Mouse (Mus musculus): ENCODE results near the gene Xxylt1. TPM values are rescaled to one million over a fixed set of nuclear protein-coding genes. Genes with fewer than 3 reads are reported as not detected.

Xxylt1 gene
- total and polyA plus RNA-seq, 3 experiments = 12.8 to 164 (median 26.6) TPM

DNA sequence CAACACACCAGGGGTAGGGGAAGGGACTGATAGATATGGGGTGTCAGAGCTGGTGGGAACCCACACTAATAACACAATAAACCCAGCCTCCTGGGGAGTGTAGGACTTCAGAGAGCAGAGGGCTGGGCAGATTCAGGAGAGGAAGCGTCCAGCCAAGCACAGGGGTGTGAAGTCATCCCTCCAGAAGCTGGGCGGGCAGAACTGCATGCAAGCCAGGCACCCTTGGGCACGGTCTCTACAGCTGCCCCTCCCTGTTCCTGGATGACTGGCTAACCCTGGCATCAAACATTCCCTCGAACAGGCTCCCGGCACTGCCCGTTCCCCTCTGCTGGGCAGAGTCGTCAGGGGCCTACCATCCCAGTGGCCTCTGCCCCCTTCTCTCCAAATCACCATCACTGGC lies 13.0 kb downstream of the Xxylt1 start:
- H3K4me1 ChIP-seq (ENCODE audit: control insufficient read depth in 1 of 2, insufficient read depth in 2 of 2, low read length in 2 of 2) = no peaks in the 10 kb centered on the region
- no peak for DNase-seq (ENCODE audit: low read depth, low spot score)
- H3K36me3 ChIP-seq (ENCODE audit: control insufficient read depth in 1 of 2, insufficient read depth in 2 of 2, low read length in 2 of 2) = no peaks in the 10 kb centered on the region
- no peak overlapping the region for H3K9ac ChIP-seq (ENCODE audit: control insufficient read depth, low read depth, low read length, poor library complexity, severe bottlenecking)
- no peak overlapping the region for H3K27ac ChIP-seq (ENCODE audit: control insufficient read depth, low read depth, low read length)
- no peak overlapping the region for H3K4me3 ChIP-seq (ENCODE audit: control insufficient read depth in 1 of 2, insufficient read depth in 1 of 2, low read depth in 2 of 2, low read length in 2 of 2)
- no peak for TF ChIP-seq NELFE (IDR thresholded peaks at IDR 0.05; ENCODE audit: low read depth, low read length)
- no peak for TF ChIP-seq CHD2 (IDR thresholded peaks at IDR 0.05; ENCODE audit: low read length)
- no peak for TF ChIP-seq EP300 (IDR thresholded peaks at IDR 0.05; ENCODE audit: low read depth in 1 of 2, low read length in 2 of 2)
- no peak for TF ChIP-seq POLR2AphosphoS5 (IDR thresholded peaks at IDR 0.05; ENCODE audit: borderline replicate concordance, low read depth, low read length)
- TF ChIP-seq TAL1 (IDR thresholded peaks at IDR 0.05; ENCODE audit: low read length) = no peak
- TF ChIP-seq MAX (IDR thresholded peaks at IDR 0.05; ENCODE audit: low read length) = no peak
- no peak for TF ChIP-seq UBTF (IDR thresholded peaks at IDR 0.05; ENCODE audit: borderline replicate concordance, insufficient read depth, low read depth, low read length)
- TF ChIP-seq NRF1 (IDR thresholded peaks at IDR 0.05; ENCODE audit: insufficient read depth, low read depth, low read length, poor library complexity, severe bottlenecking) = no peak
- TF ChIP-seq SMC3 (IDR thresholded peaks at IDR 0.05; ENCODE audit: low read depth, low read length) = no peak
- no peak for TF ChIP-seq ZKSCAN1 (IDR thresholded peaks at IDR 0.05; ENCODE audit: low read depth, low read length)
- TF ChIP-seq RAD21 (IDR thresholded peaks at IDR 0.05; ENCODE audit: low read depth, low read length) = no peak
- TF ChIP-seq TCF12 (IDR thresholded peaks at IDR 0.05; ENCODE audit: low read depth, low read length) = no peak
- no peak for TF ChIP-seq BHLHE40 (IDR thresholded peaks at IDR 0.05; ENCODE audit: borderline replicate concordance, low read depth, low read length)
- TF ChIP-seq USF2 (IDR thresholded peaks at IDR 0.05; ENCODE audit: borderline replicate concordance in 1 of 2, insufficient read depth in 1 of 2, low read depth in 1 of 2, low read length in 2 of 2) = no peak
- TF ChIP-seq USF1 (IDR thresholded peaks at IDR 0.05; ENCODE audit: low read depth, low read length) = no peak
- no peak for TF ChIP-seq E2F4 (IDR thresholded peaks at IDR 0.05; ENCODE audit: borderline replicate concordance, low read depth, low read length)
- TF ChIP-seq JUND (IDR thresholded peaks at IDR 0.05; ENCODE audit: low read depth, low read length) = no peak
- H3K9me3 ChIP-seq (replicated peaks; ENCODE audit: insufficient read depth, low read length) = no peaks in the 10 kb centered on the region
- H3K79me2 ChIP-seq (ENCODE audit: control insufficient read depth, insufficient read depth, low read length, poor library complexity) = no peaks in the 10 kb centered on the region
- H3K27me3 ChIP-seq (ENCODE audit: control insufficient read depth in 1 of 2, insufficient read depth in 2 of 2, low read length in 2 of 2) = no peaks in the 10 kb centered on the region

DNA sequence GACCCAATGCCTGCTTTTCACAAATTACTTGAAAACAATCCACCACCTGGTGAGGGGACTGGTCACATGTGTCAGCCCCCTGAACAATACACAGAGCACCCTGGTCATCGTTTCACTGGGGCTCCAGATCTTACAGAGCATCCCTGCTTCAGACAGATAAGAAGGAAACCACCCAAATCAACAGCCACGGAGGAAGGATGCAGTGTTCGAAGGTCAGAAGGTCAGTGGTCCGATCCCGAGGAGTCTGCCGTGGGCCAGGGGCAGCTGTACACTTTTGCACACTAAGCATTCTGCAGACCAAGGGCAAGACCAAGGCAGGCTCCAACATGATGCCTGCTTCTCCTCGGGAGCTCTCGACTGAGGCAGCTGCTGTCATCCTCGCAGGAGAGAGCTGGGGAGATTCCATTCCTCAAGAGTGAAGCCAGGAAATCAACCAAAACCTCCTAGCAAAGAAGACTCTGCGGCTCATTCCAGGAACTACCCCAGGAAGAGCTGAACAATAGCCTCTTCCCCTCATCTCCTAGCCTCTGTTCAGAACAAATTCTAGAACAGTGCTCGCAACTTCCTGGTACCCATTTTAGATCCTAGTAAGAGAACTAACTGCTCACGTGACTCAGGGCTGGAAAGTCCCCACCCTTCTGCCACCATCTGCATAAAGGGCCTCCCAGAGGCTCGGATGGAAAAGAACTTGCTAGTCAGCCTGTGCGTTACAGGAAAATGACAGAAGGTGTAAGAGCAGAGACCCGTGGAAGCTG lies 14.7 kb downstream of the Xxylt1 start:
- no peak overlapping the region for H3K27ac ChIP-seq (ENCODE audit: control insufficient read depth, low read depth, low read length)
- H3K9me3 ChIP-seq (replicated peaks; ENCODE audit: insufficient read depth, low read length) = no peaks in the 10 kb centered on the region
- no peaks in the 10 kb centered on the region for H3K4me1 ChIP-seq (ENCODE audit: control insufficient read depth in 1 of 2, insufficient read depth in 2 of 2, low read length in 2 of 2)
- no peaks in the 10 kb centered on the region for H3K79me2 ChIP-seq (ENCODE audit: control insufficient read depth, insufficient read depth, low read length, poor library complexity)
- no peak for DNase-seq (ENCODE audit: low read depth, low spot score)
- no peak overlapping the region for H3K9ac ChIP-seq (ENCODE audit: control insufficient read depth, low read depth, low read length, poor library complexity, severe bottlenecking)
- no peak overlapping the region for H3K4me3 ChIP-seq (ENCODE audit: control insufficient read depth in 1 of 2, insufficient read depth in 1 of 2, low read depth in 2 of 2, low read length in 2 of 2)
- no peaks in the 10 kb centered on the region for H3K27me3 ChIP-seq (ENCODE audit: control insufficient read depth in 1 of 2, insufficient read depth in 2 of 2, low read length in 2 of 2)
- TF ChIP-seq GATA1 (IDR thresholded peaks at IDR 0.05; ENCODE audit: low read depth, low read length) (no peak), USF1 (IDR thresholded peaks at IDR 0.05; ENCODE audit: low read depth, low read length) (0 out of 2 replicates have a peak, but pooled peaks have one; percentile 36)
- H3K36me3 ChIP-seq (ENCODE audit: control insufficient read depth in 1 of 2, insufficient read depth in 2 of 2, low read length in 2 of 2) = no peaks in the 10 kb centered on the region

Data from MEL (cell line).